Mouse (Mus musculus): ENCODE results near the gene Ehbp1l1. TPM values are rescaled to one million over a fixed set of nuclear protein-coding genes. Genes with fewer than 3 reads are reported as not detected.

The Ehbp1l1 gene
- total RNA-seq (2012; rRNA removed) (52.1 and 57.0 TPM in 2 replicates), total RNA-seq (2014; rRNA removed) (26.9 and 30.4 TPM in 2 replicates), polyA plus RNA-seq (2012; ENCODE audit: insufficient read length, low read depth) (62.6 and 71.9 TPM in 2 replicates)

DNA sequence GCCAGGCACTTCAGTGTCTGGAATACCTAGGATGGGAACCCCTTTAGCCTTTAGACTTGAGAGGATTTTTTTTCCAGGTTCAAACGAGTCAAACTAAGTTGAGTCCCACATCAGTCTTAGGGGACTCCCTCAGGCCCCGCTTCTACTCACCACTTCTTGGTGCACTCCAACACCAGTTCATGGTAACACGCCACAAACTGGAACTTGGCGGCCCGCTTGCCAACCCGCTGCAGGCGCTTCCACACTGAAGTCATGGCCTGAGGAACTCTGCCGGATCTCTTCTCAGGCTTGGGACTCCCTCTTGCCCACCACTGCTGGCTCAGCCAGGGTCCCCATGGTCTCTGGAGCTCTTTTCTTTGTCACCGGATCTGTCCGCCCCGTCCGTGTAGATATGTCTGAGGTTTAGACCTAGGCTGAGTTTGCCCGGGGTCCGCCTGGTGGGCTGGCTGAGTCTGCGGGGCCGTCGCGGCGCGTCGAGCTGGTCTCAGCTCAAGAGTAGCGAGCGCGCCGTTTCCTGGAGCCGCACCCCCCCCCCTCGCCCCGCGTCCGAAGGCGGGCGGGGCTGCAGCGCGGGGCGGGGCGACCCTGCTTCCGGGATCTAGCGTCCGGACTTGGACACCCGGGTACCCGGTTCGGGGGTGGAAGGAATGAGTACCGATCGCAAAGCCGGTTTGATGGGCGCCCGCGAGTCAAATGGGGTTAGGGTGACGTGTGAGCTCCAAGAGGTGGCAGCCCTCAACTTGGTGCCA lies at the start of gene Ehbp1l1:
Gene Ehbp1l1, minus strand, starts transcription at position 551 of the 749 bp plus-strand sequence.
- Histone ChIP-seq H3K27me3 (replicated peaks) (no peaks in the 10 kb centered on the region), H3K9me3 (replicated peaks; ENCODE audit: low read length) (no peaks in the 10 kb centered on the region), H3K4me2 (ENCODE audit: insufficient read depth, low read depth, poor library complexity, severe bottlenecking) (peak within 1 kb of the TSS; percentile 57), H3K9ac (ENCODE audit: insufficient read depth, low read depth) (peak within 1 kb of the TSS; percentile 88), H3K79me2 (replicated peaks; ENCODE audit: control insufficient read depth, extremely low read depth, insufficient read depth, poor library complexity, severe bottlenecking) (peaks cover 26% of the 10 kb centered on the region), H3K4me3 (replicated peaks in 1 of 3; ENCODE audit: low read depth in 2 of 3, low read length in 2 of 3, poor library complexity in 1 of 3) (peak within 1 kb of the TSS; percentile 75 to 85 (median 76)), H3K4me1 (ENCODE audit: control insufficient read depth in 1 of 2, insufficient read depth in 2 of 2) (peaks cover 21 to 57% of the 10 kb centered on the region in 2 experiments), H3K36me3 (replicated peaks in 1 of 2; ENCODE audit: control insufficient read depth in 1 of 2, insufficient read depth in 1 of 2, low read length in 1 of 2) (peaks cover 19 to 47% of the 10 kb centered on the region in 2 experiments), H3K27ac (ENCODE audit: insufficient read depth, low read depth) (peak within 1 kb of the TSS; percentile 95)
- DNase-seq (ENCODE audit: extremely low read depth) = peak; percentile 63
- dilution Hi-C loops (cut with MboI; ENCODE audit: extremely low pct_ligation_motif_present, extremely low pct_unique_long_range_greater_than_20kb, low sequenced_read_pairs) (no loop called here), in situ Hi-C loops (cut with MboI; ENCODE audit: low pct_ligation_motif_present, low pct_unique_long_range_greater_than_20kb, low sequenced_read_pairs) (no loop called here)
- TF ChIP-seq TCF12 (IDR thresholded peaks at IDR 0.05; ENCODE audit: low read depth, low read length) (peak; percentile 76; the same call in 1 of the 2 replicates), IRF4 (IDR thresholded peaks at IDR 0.05; ENCODE audit: low read depth, low read length) (0 out of 2 replicates have a peak, but pooled peaks have one; percentile 43), POLR2A (IDR thresholded peaks at IDR 0.05; ENCODE audit: low read depth, low read length) (peak; percentile 65), SMC3 (IDR thresholded peaks at IDR 0.05; ENCODE audit: low read depth, low read length) (no peak), SIN3A (IDR thresholded peaks at IDR 0.05; ENCODE audit: low read length) (peak; percentile 91), MEF2A (IDR thresholded peaks at IDR 0.05; ENCODE audit: borderline replicate concordance, low read depth, low read length) (0 out of 2 replicates have a peak, but pooled peaks have one; percentile 32), MAZ (IDR thresholded peaks at IDR 0.05; ENCODE audit: low read depth, low read length) (peak; percentile 93), ZMIZ1 (IDR thresholded peaks at IDR 0.05; ENCODE audit: low read depth, low read length) (no peak), NELFE (IDR thresholded peaks at IDR 0.05; ENCODE audit: low read depth, low read length) (0 out of 2 replicates have a peak, but pooled peaks have one; percentile 39), HCFC1 (IDR thresholded peaks at IDR 0.05; ENCODE audit: low read depth, low read length) (peak; percentile 43), USF1 (IDR thresholded peaks at IDR 0.05; ENCODE audit: low read depth, low read length) (no peak), RCOR1 (conservative IDR thresholded peaks at IDR 0.05; ENCODE audit: low read depth, low read length) (no peak), ELF1 (IDR thresholded peaks at IDR 0.05; ENCODE audit: low read depth, low read length) (peak; percentile 95), MXI1 (IDR thresholded peaks at IDR 0.05; ENCODE audit: low read depth, low read length) (peak; percentile 69), KAT2A (IDR thresholded peaks at IDR 0.05; ENCODE audit: insufficient replicate concordance, low read length) (0 out of 2 replicates have a peak, but pooled peaks have one; percentile 26), UBTF (IDR thresholded peaks at IDR 0.05; ENCODE audit: low read depth, low read length) (0 out of 2 replicates have a peak, but pooled peaks have one; percentile 40), ZKSCAN1 (IDR thresholded peaks at IDR 0.05; ENCODE audit: borderline replicate concordance, low read depth, low read length) (no peak), ETS1 (conservative IDR thresholded peaks at IDR 0.05; ENCODE audit: low read depth, low read length) (no peak), CHD2 (IDR thresholded peaks at IDR 0.05; ENCODE audit: low read length) (0 out of 2 replicates have a peak, but pooled peaks have one; percentile 12), ZNF384 (IDR thresholded peaks at IDR 0.05; ENCODE audit: low read depth, low read length) (no peak), CHD1 (IDR thresholded peaks at IDR 0.05; ENCODE audit: low read depth, low read length) (no peak)
